Mouse (Mus musculus) testis, postnatal 14 days (tissue): ENCODE measurements around the gene Kif6.

Source experiments
- DNase-seq: peaks from one replicate; pipeline ENCODE4 v3.0.0; 2021; ENCODE audit warnings: low spot score

Gene Kif6

GRCm38 (mm10) chr17:49737217-49737774, 122.4 kb downstream of the Kif6 start:
- DNase-seq, result no peak

DNA sequence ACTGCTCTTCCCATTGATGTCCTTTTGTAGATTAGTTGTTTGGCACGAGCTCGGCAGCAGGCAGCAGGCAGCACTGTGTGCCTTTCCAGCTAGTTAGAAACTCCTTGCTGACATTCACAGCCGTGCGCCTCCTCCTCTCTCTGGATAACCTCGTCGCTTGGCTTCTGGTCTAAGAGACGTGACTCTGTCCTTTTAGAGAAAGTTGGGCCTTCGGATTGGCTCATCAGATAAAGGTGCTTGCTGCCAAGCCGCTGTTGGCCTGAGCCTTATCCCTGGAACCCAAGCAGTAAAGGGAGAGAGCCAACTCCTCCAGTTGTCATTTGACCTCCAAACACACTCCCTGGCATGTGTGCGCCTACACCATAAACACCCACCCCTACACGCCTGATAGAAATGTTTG, 123.4 kb downstream of the Kif6 start:
- peak; percentile 58 for DNase-seq

DNA sequence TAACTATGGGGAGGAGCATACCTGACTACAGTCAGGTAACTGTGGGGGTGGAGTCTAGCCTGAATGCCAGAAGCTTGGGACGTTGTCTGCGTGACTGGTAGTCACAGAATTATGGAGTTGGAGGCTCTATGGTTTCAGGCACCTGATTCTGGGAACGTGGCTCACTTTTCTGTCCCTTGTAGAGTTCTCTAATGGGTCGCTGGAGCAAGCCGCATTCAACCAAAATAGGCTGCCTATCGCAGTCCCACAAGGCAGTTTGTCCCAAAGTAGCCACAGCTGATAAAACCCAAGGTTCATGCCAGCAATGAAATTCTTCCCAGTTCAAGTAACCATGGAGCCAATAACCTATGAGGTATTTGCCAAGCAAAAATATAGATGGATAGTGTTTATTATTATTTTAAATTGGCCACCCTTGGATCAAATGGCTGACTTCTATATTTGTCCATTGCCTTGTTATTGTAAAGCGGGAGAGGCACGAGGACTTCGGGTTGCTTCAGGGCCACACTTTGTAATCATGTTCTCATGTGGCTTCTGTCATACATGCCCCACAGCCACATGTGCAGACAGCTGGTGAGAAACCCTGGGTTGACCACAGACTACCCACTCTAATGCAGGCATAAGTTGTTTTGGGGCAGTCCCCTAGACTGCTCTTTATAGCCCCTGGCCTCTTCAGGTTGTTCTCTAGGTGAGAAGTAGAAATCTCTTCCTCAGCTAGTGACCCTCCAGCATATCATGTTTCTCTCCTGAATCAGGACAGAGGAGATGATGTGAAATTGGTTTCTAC, 125.2 kb downstream of the Kif6 start:
- no peak for DNase-seq

DNA sequence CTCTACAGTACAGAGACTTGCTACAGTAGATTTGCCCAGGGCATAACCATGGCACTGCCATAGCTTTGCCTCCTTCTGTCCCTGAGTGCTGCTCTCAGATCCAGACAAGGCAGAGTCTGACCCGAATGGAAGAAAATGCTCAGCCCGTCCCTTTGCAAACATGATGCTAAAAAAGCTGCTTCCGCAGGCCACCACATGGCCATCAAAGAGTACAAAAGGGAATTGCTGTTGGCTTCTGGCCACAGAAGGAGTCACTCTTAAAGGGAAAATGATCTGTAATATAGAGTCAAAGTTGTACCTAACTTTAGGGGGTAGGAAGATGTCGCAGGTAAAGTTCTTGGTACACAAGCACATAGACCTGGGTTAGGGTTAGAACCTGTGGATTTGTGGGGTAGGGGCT, 126.2 kb downstream of the Kif6 start:
- no peak for DNase-seq

GRCm38 (mm10) chr17:49741927-49742326, 127.0 kb downstream of the Kif6 start:
- no peak for DNase-seq

DNA sequence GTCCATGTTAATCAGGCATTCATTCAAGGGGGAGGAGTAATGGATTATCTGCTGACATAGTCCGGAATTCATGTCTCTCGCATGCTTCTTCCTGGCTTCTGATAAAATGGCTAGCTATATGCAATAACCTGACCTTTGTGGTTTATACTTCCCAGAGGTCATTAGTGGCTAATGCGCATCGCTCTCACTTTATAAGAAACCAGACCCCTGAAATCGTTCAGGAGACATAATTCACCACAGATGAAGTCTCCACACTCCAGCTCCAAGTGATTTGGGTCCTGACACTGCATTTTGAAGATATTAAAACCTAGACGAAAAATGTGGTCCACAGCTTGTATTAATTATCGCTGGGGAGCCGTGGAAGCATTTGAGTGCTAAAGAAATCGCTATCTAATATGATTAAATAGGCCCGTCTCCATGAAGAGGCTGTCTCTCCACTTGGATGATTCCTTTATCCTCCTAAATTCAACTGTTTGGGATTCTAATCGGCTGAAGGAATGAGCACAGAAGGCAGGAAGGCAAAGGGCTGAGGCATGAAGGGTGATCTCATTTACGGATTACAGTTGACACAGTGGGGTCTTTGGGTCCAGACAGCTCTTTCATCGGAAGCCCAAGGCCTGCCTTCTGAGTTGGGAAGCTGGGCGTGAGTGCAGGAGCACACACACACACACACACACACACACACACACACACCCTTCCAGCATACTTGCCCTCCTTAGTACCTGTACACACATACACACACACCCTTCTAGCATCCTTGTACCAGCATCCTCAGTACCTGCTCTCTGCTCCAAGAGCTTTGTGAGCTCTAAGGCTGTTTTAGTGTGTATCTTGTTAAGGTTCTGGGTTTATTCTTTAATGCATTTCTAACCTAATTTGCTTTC, 128.9 kb downstream of the Kif6 start:
- no peak for DNase-seq

DNA sequence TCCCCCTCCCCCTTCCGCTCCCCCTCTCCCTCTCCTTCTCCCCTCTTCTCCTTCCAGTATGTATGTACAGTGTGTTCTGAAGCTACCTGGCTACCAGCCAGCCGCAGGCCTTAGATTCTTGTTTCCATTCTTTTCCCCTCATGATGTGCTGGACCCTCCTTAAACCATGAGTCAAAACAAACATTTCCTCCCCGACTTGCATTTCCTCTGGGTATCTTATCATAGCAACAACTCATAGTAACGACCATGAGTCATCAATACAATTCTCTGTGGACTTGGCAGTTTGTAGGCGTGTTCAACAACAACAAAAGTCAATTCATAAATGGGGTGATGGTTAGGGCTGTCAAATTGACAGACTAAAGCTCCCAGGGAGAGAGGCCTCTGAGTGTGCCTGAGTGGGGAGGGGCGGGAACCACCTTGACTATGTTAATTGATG, 136.0 kb downstream of the Kif6 start:
- no peak for DNase-seq

GRCm38 (mm10) chr17:49753874-49754273, 138.9 kb downstream of the Kif6 start:
- DNase-seq, result no peak

DNA sequence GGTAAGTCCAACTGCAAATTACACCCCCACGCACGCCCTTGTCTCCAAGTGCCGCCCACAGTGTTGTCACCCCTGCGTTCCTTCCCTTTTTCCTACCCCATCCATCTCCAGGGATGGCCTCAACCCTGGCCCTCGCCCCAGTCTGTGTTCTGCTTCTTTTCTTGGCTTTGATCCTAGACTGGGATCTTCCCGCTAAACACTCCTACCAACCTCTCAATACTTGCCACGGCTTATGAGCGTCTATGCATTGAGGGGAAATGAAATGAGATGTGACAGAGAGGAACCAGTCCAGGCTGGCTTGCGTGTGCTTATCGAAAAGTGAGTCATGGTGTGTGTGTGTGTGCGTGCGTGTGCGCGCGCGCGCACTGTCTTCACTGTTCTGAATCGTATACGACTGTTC, 141.9 kb downstream of the Kif6 start:
- DNase-seq, result peak; percentile 29

GRCm38 (mm10) chr17:49759047-49759446, 144.1 kb downstream of the Kif6 start:
- no peak for DNase-seq

GRCm38 (mm10) chr17:49761260-49761659, 146.3 kb downstream of the Kif6 start:
- DNase-seq, result no peak

DNA sequence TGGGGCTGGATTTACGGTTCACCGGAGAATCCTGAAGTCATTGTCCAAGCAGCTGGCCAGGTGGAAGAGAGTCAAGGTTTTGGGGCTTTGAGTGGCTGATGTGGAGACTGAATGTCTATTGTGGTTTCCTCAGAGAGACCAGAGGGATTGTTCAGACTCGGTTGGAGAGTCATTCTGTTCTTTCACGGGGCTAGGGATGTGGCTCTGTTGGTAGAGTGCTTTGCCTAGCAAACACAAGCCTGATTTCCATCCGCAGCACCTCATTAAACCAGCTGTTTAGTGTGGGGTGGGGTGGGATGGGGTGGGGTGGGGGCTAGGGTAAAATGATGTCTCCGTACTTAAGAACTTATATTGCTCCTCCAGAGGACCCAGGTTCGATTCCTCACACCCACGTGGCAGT, 146.9 kb downstream of the Kif6 start:
- no peak for DNase-seq

DNA sequence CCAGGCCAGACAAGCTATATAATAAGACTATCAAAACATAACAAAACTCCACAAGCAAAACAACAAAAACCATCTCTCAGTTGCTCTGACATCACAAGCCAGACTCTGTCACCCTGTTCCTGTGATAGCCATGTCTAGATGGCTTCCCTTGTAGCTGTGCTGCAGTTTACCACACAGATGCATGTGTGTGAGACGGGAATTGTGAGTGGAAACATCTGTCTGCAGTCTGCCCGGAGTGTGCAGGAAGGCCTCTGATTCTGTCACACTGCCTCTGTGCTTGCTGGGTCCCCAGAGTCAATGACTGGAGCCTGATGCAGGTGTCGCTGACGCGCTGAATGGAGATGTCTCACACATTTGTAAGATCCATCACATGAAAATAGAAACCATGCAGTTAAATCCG, 150.0 kb downstream of the Kif6 start:
- no peak for DNase-seq

DNA sequence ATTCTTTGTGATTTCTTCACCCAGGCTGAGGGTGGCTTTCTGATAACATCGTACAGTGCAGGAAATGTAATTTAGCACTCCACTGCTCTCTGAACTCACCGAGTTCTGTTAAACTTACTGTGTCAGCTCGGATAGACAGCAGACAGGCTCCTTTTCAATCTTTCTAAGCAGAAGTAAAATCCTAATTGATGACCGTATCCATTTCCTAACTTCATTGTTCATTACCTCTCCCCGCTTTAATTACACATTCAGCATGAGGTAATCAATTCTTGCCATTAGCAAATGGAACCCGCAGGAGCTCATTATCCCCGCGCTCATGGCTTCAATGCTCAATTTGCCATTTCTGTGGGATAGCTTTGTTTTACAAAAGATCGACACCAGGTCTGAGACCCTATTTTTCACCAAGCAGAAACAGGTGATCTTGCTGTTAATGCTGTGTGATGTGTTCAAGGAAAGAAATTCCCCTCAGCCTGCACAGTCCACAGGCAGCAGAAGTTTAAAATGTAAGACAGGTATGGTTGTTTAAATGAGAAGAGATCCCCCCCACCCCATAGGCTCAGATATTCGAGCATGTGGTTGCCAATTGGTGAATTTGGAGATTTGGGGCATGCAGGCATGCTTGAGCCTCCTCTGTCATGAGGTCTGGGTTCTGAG, 152.9 kb downstream of the Kif6 start:
- no peak for DNase-seq

GRCm38 (mm10) chr17:49771703-49772315, 156.9 kb downstream of the Kif6 start:
- no peak for DNase-seq

DNA sequence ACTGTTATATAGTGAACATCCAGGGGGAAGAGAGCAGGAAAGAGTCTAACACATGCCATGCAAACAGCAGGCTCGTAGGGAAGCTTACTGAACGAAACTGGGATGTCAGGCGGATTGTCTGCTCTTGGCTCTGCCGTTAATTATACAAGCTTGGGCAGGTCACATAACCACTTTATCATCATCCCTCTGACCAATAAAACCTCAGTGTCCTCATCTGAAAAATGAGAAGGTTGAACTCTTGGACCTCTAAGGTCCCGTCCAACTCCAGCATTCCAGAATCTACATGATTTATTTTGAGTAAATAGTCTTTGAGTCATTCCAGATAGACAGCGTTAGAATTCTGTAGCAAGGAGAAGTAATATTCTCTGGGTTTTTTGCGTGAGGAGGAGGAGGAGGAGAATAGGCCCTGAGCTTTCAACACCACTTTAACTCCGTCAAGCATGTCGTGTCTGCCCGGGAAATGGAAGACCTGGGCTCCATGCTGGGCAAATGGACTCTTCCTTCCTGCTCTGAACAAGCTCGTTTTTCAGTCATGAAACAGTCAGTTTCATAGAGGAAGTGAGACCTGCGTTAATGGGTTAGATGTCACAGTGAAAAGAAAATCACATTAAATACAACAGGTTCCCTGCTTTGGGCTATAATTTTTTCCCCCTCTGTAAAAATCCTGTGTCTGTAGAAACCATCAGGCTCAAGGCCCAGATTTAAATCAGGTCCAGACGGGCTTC, 162.3 kb downstream of the Kif6 start:
- DNase-seq, result no peak

DNA sequence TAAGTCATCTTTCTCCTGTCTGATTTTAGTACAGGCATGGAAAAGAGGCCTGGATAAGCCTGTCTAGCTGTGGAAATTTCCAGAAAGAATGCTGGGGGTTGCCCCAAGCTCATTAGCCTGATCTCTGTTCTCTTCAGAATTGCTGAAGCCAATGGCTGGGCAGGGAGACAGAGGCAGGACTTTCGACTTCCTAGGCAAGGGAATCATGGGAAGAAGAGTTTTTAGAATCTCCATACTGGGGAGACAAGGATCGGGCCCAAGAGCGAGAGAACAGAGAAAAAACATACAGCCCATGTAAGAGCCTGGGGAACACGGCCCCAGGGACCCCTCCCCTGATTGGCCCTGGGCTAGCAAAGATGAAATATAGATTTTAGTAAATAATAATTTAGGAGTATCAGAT, 164.1 kb downstream of the Kif6 start:
- DNase-seq, result no peak

DNA sequence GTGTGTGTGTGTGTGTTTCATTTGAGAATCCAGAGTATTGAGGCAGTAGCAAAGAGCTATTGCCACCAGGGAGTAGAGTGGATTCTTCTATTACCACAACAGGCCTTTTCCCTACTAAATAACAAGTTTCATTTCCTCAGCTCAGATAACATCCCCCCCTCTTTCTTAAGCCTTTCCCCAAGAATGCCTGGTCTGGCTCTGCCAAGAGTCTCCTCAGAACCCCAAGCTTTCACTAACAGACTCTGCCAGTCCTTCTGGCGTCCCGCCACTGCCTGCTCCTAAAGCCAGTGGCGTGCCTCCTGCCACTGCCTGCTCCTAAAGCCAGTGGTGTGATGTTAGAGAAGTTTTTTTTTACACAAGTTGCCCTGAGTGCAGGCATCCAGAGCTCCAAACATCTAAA, 164.6 kb downstream of the Kif6 start:
- peak; percentile 17 for DNase-seq

DNA sequence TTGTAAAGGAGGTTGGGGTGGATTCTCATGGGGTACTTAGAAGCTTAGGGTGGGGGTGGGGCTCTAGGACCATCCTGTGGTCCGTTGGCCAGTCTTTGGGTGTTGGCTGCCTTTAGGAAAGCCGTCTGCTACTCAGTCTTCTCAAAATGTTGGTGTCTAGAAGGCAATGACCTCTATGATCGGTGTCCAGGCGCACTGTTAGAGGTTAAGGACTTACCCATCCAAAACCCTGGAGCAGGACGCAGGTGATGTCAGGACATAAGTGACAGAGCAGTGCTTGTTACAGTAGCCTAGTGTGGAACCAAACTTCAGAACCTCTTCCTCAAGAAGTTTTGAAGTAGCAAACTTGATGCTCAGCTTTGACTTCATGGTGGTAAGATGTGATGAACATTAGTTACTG, 170.9 kb downstream of the Kif6 start:
- DNase-seq, result no peak

DNA sequence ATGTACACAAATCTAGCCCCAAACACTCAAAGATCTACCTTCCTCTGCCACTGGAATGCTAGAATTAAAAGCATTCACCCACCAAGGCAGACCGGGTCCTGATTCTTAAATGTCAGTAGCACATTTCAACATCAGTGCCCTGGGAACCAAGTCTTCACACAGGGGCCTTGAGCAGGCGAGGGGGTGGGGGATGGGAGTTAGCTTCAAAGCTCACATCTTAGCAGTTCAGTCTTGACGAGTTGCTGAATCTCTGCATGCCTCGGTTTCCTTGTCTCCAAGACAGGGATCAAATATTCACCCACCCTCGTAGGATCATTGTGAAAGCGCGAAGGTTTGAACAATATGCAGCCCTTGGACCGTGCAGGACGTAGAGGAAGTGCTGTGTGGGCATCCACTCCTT, 172.4 kb downstream of the Kif6 start:
- no peak for DNase-seq
